Mouse (Mus musculus): ENCODE results near the gene Myo1a. TPM values are rescaled to one million over a fixed set of nuclear protein-coding genes. Genes with fewer than 3 reads are reported as not detected.
"Not testable (repeated sequence)": the region's sequence is repeated elsewhere in the genome, so short reads cannot be mapped to it uniquely, and the experiment has no call there.

The Myo1a gene
- total RNA-seq, 2 experiments from 2014 or later, result not detected

GRCm38 (mm10) chr10:127751548-127751947 lies 46.6 kb downstream of the Myo1a start, which contains the start of gene Gpr182:
Gene Gpr182 (minus strand): TSS chr10:127751732.
- no peak for ATAC-seq (replicated peaks; ENCODE audit: low FRiP score, poor library complexity, severe bottlenecking)

GRCm38 (mm10) chr10:127754566-127755166 lies 49.7 kb downstream of the Myo1a start:
- ATAC-seq (replicated peaks; ENCODE audit: low FRiP score, poor library complexity, severe bottlenecking), result no peak

GRCm38 (mm10) chr10:127755246-127755645 lies 50.3 kb downstream of the Myo1a start:
- no peak for ATAC-seq (replicated peaks; ENCODE audit: low FRiP score, poor library complexity, severe bottlenecking)

GRCm38 (mm10) chr10:127755770-127756468 lies 50.9 kb downstream of the Myo1a start:
- no peak for ATAC-seq (replicated peaks; ENCODE audit: low FRiP score, poor library complexity, severe bottlenecking)

GRCm38 (mm10) chr10:127759181-127760110 lies 54.5 kb downstream of the Myo1a start, which contains the start of the genes Rdh1 and Rdh16f1:
Gene Rdh1 (plus strand): TSS chr10:127759721.
Gene Rdh16f1 (plus strand): TSS chr10:127759787.
- no peak for ATAC-seq (replicated peaks; ENCODE audit: low FRiP score, poor library complexity, severe bottlenecking)

- ATAC-seq (replicated peaks; ENCODE audit: low FRiP score, poor library complexity, severe bottlenecking), result not testable (repeated sequence)
Measured at GRCm38 (mm10) chr10:127762926-127763325, 58.0 kb downstream of the Myo1a start.

GRCm38 (mm10) chr10:127763914-127764680 lies 59.1 kb downstream of the Myo1a start:
- ATAC-seq (replicated peaks; ENCODE audit: low FRiP score, poor library complexity, severe bottlenecking), result no peak

- no peak for ATAC-seq (replicated peaks; ENCODE audit: low FRiP score, poor library complexity, severe bottlenecking)
Measured at GRCm38 (mm10) chr10:127766564-127766963, 61.6 kb downstream of the Myo1a start.

Other genes with a start within 250 kb of the Myo1a start
- not detected in 2 replicates for gene Stac3, start 203.5 kb upstream of the Myo1a start, total RNA-seq (2015; ENCODE audit: low replicate concordance)
- not detected in 2 replicates for gene Stac3, start 203.5 kb upstream of the Myo1a start, total RNA-seq (2017; ENCODE audit: low replicate concordance)
- not detected in 2 replicates for gene Ndufa4l2, start 190.2 kb upstream of the Myo1a start, total RNA-seq (2015; ENCODE audit: low replicate concordance)
- not detected in 2 replicates for gene Ndufa4l2, start 190.2 kb upstream of the Myo1a start, total RNA-seq (2017; ENCODE audit: low replicate concordance)
- gene Shmt2, start 182.7 kb upstream of the Myo1a start, total RNA-seq (2015; ENCODE audit: low replicate concordance), result 17.9 and 19.9 TPM in 2 replicates
- gene Shmt2, start 182.7 kb upstream of the Myo1a start, total RNA-seq (2017; ENCODE audit: low replicate concordance), result 12.3 and 18.3 TPM in 2 replicates
- not detected in 2 replicates for gene Nxph4, start 170.6 kb upstream of the Myo1a start, total RNA-seq (2015; ENCODE audit: low replicate concordance)
- not detected in 2 replicates for gene Nxph4, start 170.6 kb upstream of the Myo1a start, total RNA-seq (2017; ENCODE audit: low replicate concordance)
- gene Lrp1, start 84.0 kb upstream of the Myo1a start, total RNA-seq (2015; ENCODE audit: low replicate concordance), result 11.9 and 14.0 TPM in 2 replicates
- 9.7 and 17.0 TPM in 2 replicates for gene Lrp1, start 84.0 kb upstream of the Myo1a start, total RNA-seq (2017; ENCODE audit: low replicate concordance)
- gene Stat6, start 62.2 kb upstream of the Myo1a start, total RNA-seq (2015; ENCODE audit: low replicate concordance), result 15.7 and 16.7 TPM in 2 replicates
- gene Stat6, start 62.2 kb upstream of the Myo1a start, total RNA-seq (2017; ENCODE audit: low replicate concordance), result 15.9 and 27.1 TPM in 2 replicates
- gene Nemp1, start 38.3 kb upstream of the Myo1a start, total RNA-seq (2015; ENCODE audit: low replicate concordance), result 11.0 and 13.2 TPM in 2 replicates
- 12.4 and 14.3 TPM in 2 replicates for gene Nemp1, start 38.3 kb upstream of the Myo1a start, total RNA-seq (2017; ENCODE audit: low replicate concordance)
- gene Nab2, start 36.6 kb upstream of the Myo1a start, total RNA-seq (2015; ENCODE audit: low replicate concordance), result 0.96 TPM in 1 of 2 replicates, not detected in the other
- gene Nab2, start 36.6 kb upstream of the Myo1a start, total RNA-seq (2017; ENCODE audit: low replicate concordance), result 0.60 TPM in 1 of 2 replicates, not detected in the other
- gene Tac2, start 19.3 kb downstream of the Myo1a start, total RNA-seq (2015; ENCODE audit: low replicate concordance), result 6.9 and 8.3 TPM in 2 replicates
- 3.3 and 4.5 TPM in 2 replicates for gene Tac2, start 19.3 kb downstream of the Myo1a start, total RNA-seq (2017; ENCODE audit: low replicate concordance)
- gene Zbtb39, start 34.4 kb downstream of the Myo1a start, total RNA-seq (2015; ENCODE audit: low replicate concordance), result 0.19 and 1.7 TPM in 2 replicates
- 0.28 and 1.3 TPM in 2 replicates for gene Zbtb39, start 34.4 kb downstream of the Myo1a start, total RNA-seq (2017; ENCODE audit: low replicate concordance)
- gene Gpr182, start 46.6 kb downstream of the Myo1a start, total RNA-seq (2015; ENCODE audit: low replicate concordance), result not detected in 2 replicates
- 0.14 and 0.77 TPM in 2 replicates for gene Gpr182, start 46.6 kb downstream of the Myo1a start, total RNA-seq (2017; ENCODE audit: low replicate concordance)
- not detected in 2 replicates for gene Rdh1, start 54.6 kb downstream of the Myo1a start, total RNA-seq (2015; ENCODE audit: low replicate concordance)
- 0.14 TPM in 1 of 2 replicates, not detected in the other for gene Rdh1, start 54.6 kb downstream of the Myo1a start, total RNA-seq (2017; ENCODE audit: low replicate concordance)
- gene Rdh16f1, start 54.6 kb downstream of the Myo1a start, total RNA-seq (2015; ENCODE audit: low replicate concordance), result not detected in 2 replicates
- not detected in 2 replicates for gene Rdh16f1, start 54.6 kb downstream of the Myo1a start, total RNA-seq (2017; ENCODE audit: low replicate concordance)
- gene Rdh9, start 71.2 kb downstream of the Myo1a start, total RNA-seq (2015; ENCODE audit: low replicate concordance), result not detected in 2 replicates
- not detected in 2 replicates for gene Rdh9, start 71.2 kb downstream of the Myo1a start, total RNA-seq (2017; ENCODE audit: low replicate concordance)
- gene Rdh16, start 96.0 kb downstream of the Myo1a start, total RNA-seq (2015; ENCODE audit: low replicate concordance), result not detected in 2 replicates
- gene Rdh16, start 96.0 kb downstream of the Myo1a start, total RNA-seq (2017; ENCODE audit: low replicate concordance), result not detected in 2 replicates
- not detected in 2 replicates for gene Rdh19, start 144.8 kb downstream of the Myo1a start, total RNA-seq (2015; ENCODE audit: low replicate concordance)
- not detected in 2 replicates for gene Rdh19, start 144.8 kb downstream of the Myo1a start, total RNA-seq (2017; ENCODE audit: low replicate concordance)
- gene Rdh16f2, start 161.3 kb downstream of the Myo1a start, total RNA-seq (2015; ENCODE audit: low replicate concordance), result not detected in 2 replicates
- gene Rdh16f2, start 161.3 kb downstream of the Myo1a start, total RNA-seq (2017; ENCODE audit: low replicate concordance), result not detected in 2 replicates
- gene Rdh7, start 183.6 kb downstream of the Myo1a start, total RNA-seq (2015; ENCODE audit: low replicate concordance), result not detected in 2 replicates
- not detected in 2 replicates for gene Rdh7, start 183.6 kb downstream of the Myo1a start, total RNA-seq (2017; ENCODE audit: low replicate concordance)
- gene Sdr9c7, start 193.3 kb downstream of the Myo1a start, total RNA-seq (2015; ENCODE audit: low replicate concordance), result not detected in 2 replicates
- gene Sdr9c7, start 193.3 kb downstream of the Myo1a start, total RNA-seq (2017; ENCODE audit: low replicate concordance), result not detected in 2 replicates

Data from erythroblast, adult 5-6 weeks (primary cell).